Mouse (Mus musculus): ENCODE data around the gene Sarnp. TPM values are rescaled to one million over a fixed set of nuclear protein-coding genes. Genes with fewer than 3 reads are reported as not detected.
A peak's percentile ranks its signal among the peaks of the same experiment; 100 is the strongest.

The Sarnp gene
- total RNA-seq, 2 experiments from 2014 or later: 245 to 268 TPM

- no peak for ATAC-seq (replicated peaks; ENCODE audit: poor library complexity)
Measured at GRCm38 (mm10) chr10:128912791-128913190, 95.7 kb downstream of the Sarnp start.

- peak; percentile 67 for ATAC-seq (replicated peaks; ENCODE audit: poor library complexity)
Measured at GRCm38 (mm10) chr10:128913219-128913618, 96.1 kb downstream of the Sarnp start.

GRCm38 (mm10) chr10:128913696-128914095 lies 96.6 kb downstream of the Sarnp start:
- no peak for ATAC-seq (replicated peaks; ENCODE audit: poor library complexity)

- no peak for ATAC-seq (replicated peaks; ENCODE audit: poor library complexity)
Measured at GRCm38 (mm10) chr10:128915550-128915949, 98.4 kb downstream of the Sarnp start.

GRCm38 (mm10) chr10:128916665-128917064 lies 99.5 kb downstream of the Sarnp start:
- no peak for ATAC-seq (replicated peaks; ENCODE audit: poor library complexity)

GRCm38 (mm10) chr10:128917400-128917799 lies 100.3 kb downstream of the Sarnp start:
- ATAC-seq (replicated peaks; ENCODE audit: poor library complexity): no peak

- no peak for ATAC-seq (replicated peaks; ENCODE audit: poor library complexity)
Measured at GRCm38 (mm10) chr10:128918246-128918645, 101.1 kb downstream of the Sarnp start.

GRCm38 (mm10) chr10:128919203-128919631 lies 102.1 kb downstream of the Sarnp start:
- no peak for ATAC-seq (replicated peaks; ENCODE audit: poor library complexity)

- ATAC-seq (replicated peaks; ENCODE audit: poor library complexity): no peak
Measured at GRCm38 (mm10) chr10:128919966-128920365, 102.8 kb downstream of the Sarnp start.

- no peak for ATAC-seq (replicated peaks; ENCODE audit: poor library complexity)
Measured at GRCm38 (mm10) chr10:128920736-128921161, 103.6 kb downstream of the Sarnp start.

- no peak for ATAC-seq (replicated peaks; ENCODE audit: poor library complexity)
Measured at GRCm38 (mm10) chr10:128921251-128921650, 104.1 kb downstream of the Sarnp start.

GRCm38 (mm10) chr10:128921883-128922821 lies 105.0 kb downstream of the Sarnp start:
- no peak for ATAC-seq (replicated peaks; ENCODE audit: poor library complexity)

- ATAC-seq (replicated peaks; ENCODE audit: poor library complexity): no peak
Measured at GRCm38 (mm10) chr10:128922822-128923012, 105.6 kb downstream of the Sarnp start, which contains the start of gene Rdh5. Rdh5 (minus strand) TSS chr10:128922888.

GRCm38 (mm10) chr10:128923013-128923691 lies 106.0 kb downstream of the Sarnp start:
- peak; percentile 93 for ATAC-seq (replicated peaks; ENCODE audit: poor library complexity)

GRCm38 (mm10) chr10:128923935-128924334 lies 106.8 kb downstream of the Sarnp start, which contains the start of gene Bloc1s1:
Bloc1s1 (minus strand) TSS chr10:128924035.
- ATAC-seq (replicated peaks; ENCODE audit: poor library complexity): peak; percentile 5; the same call in 1 of the 2 replicates

Other genes starting within 250 kb of the Sarnp start
- 2.1 and 2.9 TPM in 2 replicates for gene Erbb3, start 227.7 kb upstream of the Sarnp start, total RNA-seq (2015)
- gene Erbb3, start 227.7 kb upstream of the Sarnp start, total RNA-seq (2017): 1.7 and 2.1 TPM in 2 replicates
- 2,069 and 2,075 TPM in 2 replicates for gene Rps26, start 190.6 kb upstream of the Sarnp start, total RNA-seq (2015)
- 838 and 883 TPM in 2 replicates for gene Rps26, start 190.6 kb upstream of the Sarnp start, total RNA-seq (2017)
- gene Ikzf4, start 171.3 kb upstream of the Sarnp start, total RNA-seq (2015): 0.20 TPM in 1 of 2 replicates, not detected in the other
- 0.04 TPM in 1 of 2 replicates, not detected in the other for gene Ikzf4, start 171.3 kb upstream of the Sarnp start, total RNA-seq (2017)
- 2.0 and 2.2 TPM in 2 replicates for gene Suox, start 143.3 kb upstream of the Sarnp start, total RNA-seq (2015)
- 4.8 and 5.6 TPM in 2 replicates for gene Suox, start 143.3 kb upstream of the Sarnp start, total RNA-seq (2017)
- gene Rab5b, start 121.1 kb upstream of the Sarnp start, total RNA-seq (2015): 33.1 and 40.2 TPM in 2 replicates
- 47.9 and 50.6 TPM in 2 replicates for gene Rab5b, start 121.1 kb upstream of the Sarnp start, total RNA-seq (2017)
- 0.12 and 0.68 TPM in 2 replicates for gene Pmel, start 113.1 kb upstream of the Sarnp start, total RNA-seq (2015)
- gene Pmel, start 113.1 kb upstream of the Sarnp start, total RNA-seq (2017): 0.96 TPM in 1 of 2 replicates, not detected in the other
- 83.1 and 98.3 TPM in 2 replicates for gene Cdk2, start 112.3 kb upstream of the Sarnp start, total RNA-seq (2015)
- gene Cdk2, start 112.3 kb upstream of the Sarnp start, total RNA-seq (2017): 65.8 and 68.0 TPM in 2 replicates
- 9.6 and 13.0 TPM in 2 replicates for gene Dgka, start 72.5 kb upstream of the Sarnp start, total RNA-seq (2015)
- gene Dgka, start 72.5 kb upstream of the Sarnp start, total RNA-seq (2017): 9.1 and 10.7 TPM in 2 replicates
- gene Pym1, start 69.4 kb upstream of the Sarnp start, total RNA-seq (2015): 36.6 and 37.7 TPM in 2 replicates
- gene Pym1, start 69.4 kb upstream of the Sarnp start, total RNA-seq (2017): 38.9 and 53.4 TPM in 2 replicates
- gene Mmp19, start 26.4 kb upstream of the Sarnp start, total RNA-seq (2015): 4.8 and 5.3 TPM in 2 replicates
- 12.8 and 15.5 TPM in 2 replicates for gene Mmp19, start 26.4 kb upstream of the Sarnp start, total RNA-seq (2017)
- gene Dnajc14, start 13.3 kb upstream of the Sarnp start, total RNA-seq (2015): 14.9 and 19.2 TPM in 2 replicates
- gene Dnajc14, start 13.3 kb upstream of the Sarnp start, total RNA-seq (2017): 33.4 and 36.4 TPM in 2 replicates
- gene Tmem198b, start 13.0 kb upstream of the Sarnp start, total RNA-seq (2015): 5.5 and 7.2 TPM in 2 replicates
- gene Tmem198b, start 13.0 kb upstream of the Sarnp start, total RNA-seq (2017): 2.8 and 6.0 TPM in 2 replicates
- 58.1 and 62.7 TPM in 2 replicates for gene Ormdl2, start 4.3 kb downstream of the Sarnp start, total RNA-seq (2015)
- 65.6 and 105 TPM in 2 replicates for gene Ormdl2, start 4.3 kb downstream of the Sarnp start, total RNA-seq (2017)
- gene Gdf11, start 74.4 kb downstream of the Sarnp start, total RNA-seq (2015): 0.07 TPM in 1 of 2 replicates, not detected in the other
- 0.34 TPM in 1 of 2 replicates, not detected in the other for gene Gdf11, start 74.4 kb downstream of the Sarnp start, total RNA-seq (2017)
- gene Cd63, start 83.7 kb downstream of the Sarnp start, total RNA-seq (2015): 210 and 275 TPM in 2 replicates
- gene Cd63, start 83.7 kb downstream of the Sarnp start, total RNA-seq (2017): 143 and 180 TPM in 2 replicates
- 0.90 and 15.7 TPM in 2 replicates for gene Rdh5, start 105.6 kb downstream of the Sarnp start, total RNA-seq (2015)
- 0.79 and 2.9 TPM in 2 replicates for gene Rdh5, start 105.6 kb downstream of the Sarnp start, total RNA-seq (2017)
- gene Bloc1s1, start 106.7 kb downstream of the Sarnp start, total RNA-seq (2015): 103 and 133 TPM in 2 replicates
- 65.7 and 106 TPM in 2 replicates for gene Bloc1s1, start 106.7 kb downstream of the Sarnp start, total RNA-seq (2017)
- gene Itga7, start 116.5 kb downstream of the Sarnp start, total RNA-seq (2015): 0.15 TPM in 1 of 2 replicates, not detected in the other
- gene Itga7, start 116.5 kb downstream of the Sarnp start, total RNA-seq (2017): not detected in 2 replicates
- gene Mettl7b, start 143.7 kb downstream of the Sarnp start, total RNA-seq (2015): not detected in 2 replicates
- not detected in 2 replicates for gene Mettl7b, start 143.7 kb downstream of the Sarnp start, total RNA-seq (2017)
- gene Olfr9, start 172.1 kb downstream of the Sarnp start, total RNA-seq (2015): not detected in 2 replicates
- not detected in 2 replicates for gene Olfr9, start 172.1 kb downstream of the Sarnp start, total RNA-seq (2017)
- not detected in 2 replicates for gene Olfr763, start 193.5 kb downstream of the Sarnp start, total RNA-seq (2015)
- not detected in 2 replicates for gene Olfr763, start 193.5 kb downstream of the Sarnp start, total RNA-seq (2017)
- gene Olfr764-ps1, start 222.6 kb downstream of the Sarnp start, total RNA-seq (2015): not detected in 2 replicates
- not detected in 2 replicates for gene Olfr764-ps1, start 222.6 kb downstream of the Sarnp start, total RNA-seq (2017)
- gene Olfr765, start 232.7 kb downstream of the Sarnp start, total RNA-seq (2015): not detected in 2 replicates
- gene Olfr765, start 232.7 kb downstream of the Sarnp start, total RNA-seq (2017): not detected in 2 replicates

All from megakaryocyte progenitor cell, adult 5-6 weeks (primary cell).